Mouse (Mus musculus) hindbrain, embryonic 14.5 days (tissue): Measurements from ENCODE around the gene Tank. TPM values are rescaled to one million over a fixed set of nuclear protein-coding genes. Genes with fewer than 3 reads are reported as not detected.

Source experiments
- polyA plus RNA-seq: library from polyadenylated mRNA; unstranded; fragments of >200 nt; fragmentation: Nextera tagmentation; extraction: Ambion mirVana; gene quantifications from 2 replicates; pipeline ENCODE4 v1.2.1, GENCODE M21; 2014

Tank gene
- polyA plus RNA-seq, 1 experiment from 2014 or later = 28.4 TPM

Other genes starting within 250 kb of the Tank start
- gene Psmd14, start 133.1 kb downstream of the Tank start, polyA plus RNA-seq = 210 and 215 TPM in 2 replicates
- 0.24 and 0.56 TPM in 2 replicates for gene Tbr1, start 224.3 kb downstream of the Tank start, polyA plus RNA-seq